Mouse (Mus musculus): Measurements from ENCODE around the gene Bckdhb. TPM values are rescaled to one million over a fixed set of nuclear protein-coding genes. Genes with fewer than 3 reads are reported as not detected.

Bckdhb gene
- polyA plus RNA-seq, 1 experiment from 2014 or later, result 46.5 TPM

DNA sequence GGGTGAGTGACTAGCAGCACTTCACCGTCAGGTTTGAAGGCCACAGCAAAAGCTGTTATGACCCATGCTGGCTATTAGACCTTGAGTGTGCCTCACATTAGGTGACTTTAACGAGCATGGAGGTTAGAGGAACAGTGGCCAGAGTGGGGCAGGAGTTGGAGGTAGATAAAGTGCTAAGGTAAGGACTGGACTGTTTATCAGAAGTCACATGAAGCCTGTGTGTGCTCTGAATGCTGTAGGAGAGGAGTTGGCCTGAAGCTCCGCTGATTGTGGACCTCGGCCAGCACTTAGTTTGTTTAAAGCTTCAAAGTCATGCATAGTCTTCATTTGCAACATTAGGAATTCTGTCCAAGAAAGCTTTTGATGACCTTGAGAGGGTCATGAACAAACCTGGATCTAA is 26.4 kb downstream of the Bckdhb start:
- Histone ChIP-seq H3K4me2 (ENCODE audit: low read length) (no peak overlapping the region), H3K27me3 (replicated peaks; ENCODE audit: control insufficient read depth, insufficient read depth, low read length) (no peaks in the 10 kb centered on the region), H3K9ac (ENCODE audit: low read depth, low read length) (no peak overlapping the region), H3K4me3 (ENCODE audit: low read length) (no peak overlapping the region), H3K9me3 (ENCODE audit: control insufficient read depth, low read length) (no peaks in the 10 kb centered on the region), H3K27ac (ENCODE audit: low read depth, low read length) (no peak overlapping the region), H3K36me3 (ENCODE audit: control insufficient read depth, insufficient read depth, low read length) (no peaks in the 10 kb centered on the region), H3K4me1 (ENCODE audit: control insufficient read depth, insufficient read depth, low read depth, low read length) (no peaks in the 10 kb centered on the region)
- whole genome bisulfite sequencing, result 89% methylated on average over 4 of the region's 4 CpGs
- ATAC-seq, result no peak

DNA sequence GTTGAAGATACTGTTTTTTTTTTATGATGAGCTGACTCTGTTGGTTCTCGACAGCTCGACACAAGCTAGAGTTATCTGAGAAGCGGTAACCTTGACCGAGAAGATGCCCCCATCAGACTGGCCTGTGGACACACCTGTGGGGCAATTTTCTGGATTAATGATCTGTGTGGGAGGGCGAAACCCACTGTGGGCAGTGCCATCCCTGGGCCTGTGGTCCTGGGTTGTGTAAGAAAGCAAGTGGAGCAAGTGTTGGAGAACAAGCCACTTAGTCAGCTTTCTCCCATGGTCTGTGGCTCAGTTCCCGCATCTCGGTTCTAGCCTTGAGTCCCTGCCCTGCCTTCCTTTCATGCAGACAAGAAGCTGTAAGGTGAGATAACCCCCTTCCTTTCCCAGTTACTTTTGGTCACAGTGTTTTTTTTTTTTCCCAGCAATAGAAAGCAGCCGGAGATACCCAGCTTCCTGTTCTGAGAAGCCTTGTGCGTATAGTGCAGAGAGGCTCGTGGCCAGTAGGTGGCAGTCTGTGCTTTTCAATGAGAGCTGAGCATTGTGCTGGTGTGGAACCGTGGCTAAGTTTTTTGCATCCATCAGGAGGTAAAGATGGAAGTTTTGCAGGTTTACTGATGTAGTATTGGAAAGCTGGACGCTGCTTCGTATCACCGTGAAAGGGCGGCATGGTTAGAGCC is 31.8 kb downstream of the Bckdhb start:
- H3K4me2 ChIP-seq (ENCODE audit: low read length), result no peak overlapping the region
- H3K4me3 ChIP-seq (ENCODE audit: low read length), result no peak overlapping the region
- WGBS, result 54% methylated on average over 15 of the region's 15 CpGs
- peak; percentile 97 for ATAC-seq
- H3K27me3 ChIP-seq (replicated peaks; ENCODE audit: control insufficient read depth, insufficient read depth, low read length), result no peaks in the 10 kb centered on the region
- H3K9ac ChIP-seq (ENCODE audit: low read depth, low read length), result no peak overlapping the region
- no peaks in the 10 kb centered on the region for H3K9me3 ChIP-seq (ENCODE audit: control insufficient read depth, low read length)
- H3K27ac ChIP-seq (ENCODE audit: low read depth, low read length), result no peak overlapping the region
- H3K36me3 ChIP-seq (ENCODE audit: control insufficient read depth, insufficient read depth, low read length), result no peaks in the 10 kb centered on the region
- no peaks in the 10 kb centered on the region for H3K4me1 ChIP-seq (ENCODE audit: control insufficient read depth, insufficient read depth, low read depth, low read length)

DNA sequence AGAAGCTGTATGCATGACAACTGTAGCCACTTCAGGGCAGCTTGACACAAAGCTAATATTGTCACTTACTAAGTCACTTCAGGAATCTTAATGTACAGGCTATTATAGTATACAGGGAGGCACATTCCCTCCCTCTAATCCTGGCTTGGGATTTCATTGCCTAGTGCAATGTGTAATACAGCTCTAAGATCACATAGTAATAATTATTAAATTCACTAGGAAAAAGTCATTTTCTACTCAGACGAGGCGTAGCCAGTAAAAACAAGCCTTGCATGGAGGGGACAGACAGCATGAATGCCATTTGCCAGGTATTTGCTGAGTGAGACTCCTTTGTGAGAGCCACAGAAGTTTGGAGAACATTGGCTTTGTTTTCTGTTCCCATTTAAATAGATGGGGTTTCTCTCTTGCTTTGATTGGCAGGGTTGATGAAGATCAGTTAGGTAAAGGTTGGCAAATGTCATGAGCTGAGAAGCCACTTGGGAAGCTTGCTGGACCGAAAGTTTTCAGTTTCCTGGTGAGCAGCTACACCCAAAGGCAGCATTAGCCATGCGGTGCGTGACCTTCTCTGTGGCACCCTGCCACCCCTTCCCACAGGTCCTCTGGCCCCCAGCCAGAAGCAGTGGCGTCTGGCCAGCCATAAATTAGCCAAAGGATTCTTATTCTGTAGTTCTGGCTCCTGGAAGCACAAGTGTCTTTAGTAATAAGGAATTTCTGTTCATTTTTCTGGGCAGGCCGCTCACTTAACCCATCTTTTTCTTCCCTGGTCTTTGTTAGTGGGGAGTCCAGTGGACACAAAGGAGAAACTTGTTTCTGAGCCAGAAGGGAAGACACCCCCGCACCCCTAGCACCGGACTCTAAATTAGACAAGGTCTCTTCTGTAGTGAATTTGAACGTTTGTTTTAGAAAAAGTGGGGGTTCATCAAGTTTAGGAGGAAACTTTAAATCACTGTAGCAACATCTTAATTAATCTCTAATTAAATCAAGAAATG is 37.4 kb downstream of the Bckdhb start:
- ATAC-seq, result peak; percentile 82
- no peaks in the 10 kb centered on the region for H3K27me3 ChIP-seq (replicated peaks; ENCODE audit: control insufficient read depth, insufficient read depth, low read length)
- H3K4me1 ChIP-seq (ENCODE audit: control insufficient read depth, insufficient read depth, low read depth, low read length), result no peaks in the 10 kb centered on the region
- H3K9me3 ChIP-seq (ENCODE audit: control insufficient read depth, low read length), result no peaks in the 10 kb centered on the region
- H3K9ac ChIP-seq (ENCODE audit: low read depth, low read length), result no peak overlapping the region
- H3K36me3 ChIP-seq (ENCODE audit: control insufficient read depth, insufficient read depth, low read length), result no peaks in the 10 kb centered on the region
- no peak overlapping the region for H3K4me2 ChIP-seq (ENCODE audit: low read length)
- no peak overlapping the region for H3K27ac ChIP-seq (ENCODE audit: low read depth, low read length)
- H3K4me3 ChIP-seq (ENCODE audit: low read length), result no peak overlapping the region
- 38% methylated on average over 10 of the region's 10 CpGs for WGBS

DNA sequence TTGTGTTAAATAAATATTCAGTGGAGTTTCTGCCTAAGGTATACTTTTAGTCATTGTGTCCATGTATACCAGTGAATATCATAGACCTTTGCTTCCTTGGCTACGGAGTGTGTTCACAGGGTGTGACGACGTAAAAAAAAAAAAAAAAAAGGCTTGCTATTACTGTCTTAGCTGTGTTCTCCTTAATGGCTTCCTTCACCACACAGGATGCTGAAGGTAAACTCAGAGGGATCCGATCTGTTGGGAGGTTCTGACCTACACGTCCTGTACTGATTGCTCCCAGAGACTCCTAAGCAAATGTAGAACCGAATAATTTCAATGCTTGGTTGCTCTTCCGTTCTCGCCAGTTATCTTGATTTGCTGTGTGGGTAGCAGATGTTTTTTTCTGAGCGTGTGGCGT is 38.4 kb downstream of the Bckdhb start:
- Histone ChIP-seq H3K9ac (ENCODE audit: low read depth, low read length) (no peak overlapping the region), H3K4me2 (ENCODE audit: low read length) (no peak overlapping the region), H3K4me1 (ENCODE audit: control insufficient read depth, insufficient read depth, low read depth, low read length) (no peaks in the 10 kb centered on the region), H3K4me3 (ENCODE audit: low read length) (no peak overlapping the region), H3K9me3 (ENCODE audit: control insufficient read depth, low read length) (no peaks in the 10 kb centered on the region), H3K36me3 (ENCODE audit: control insufficient read depth, insufficient read depth, low read length) (no peaks in the 10 kb centered on the region), H3K27ac (ENCODE audit: low read depth, low read length) (no peak overlapping the region), H3K27me3 (replicated peaks; ENCODE audit: control insufficient read depth, insufficient read depth, low read length) (no peaks in the 10 kb centered on the region)
- ATAC-seq, result no peak
- 74% methylated on average over 10 of the region's 10 CpGs for WGBS

DNA sequence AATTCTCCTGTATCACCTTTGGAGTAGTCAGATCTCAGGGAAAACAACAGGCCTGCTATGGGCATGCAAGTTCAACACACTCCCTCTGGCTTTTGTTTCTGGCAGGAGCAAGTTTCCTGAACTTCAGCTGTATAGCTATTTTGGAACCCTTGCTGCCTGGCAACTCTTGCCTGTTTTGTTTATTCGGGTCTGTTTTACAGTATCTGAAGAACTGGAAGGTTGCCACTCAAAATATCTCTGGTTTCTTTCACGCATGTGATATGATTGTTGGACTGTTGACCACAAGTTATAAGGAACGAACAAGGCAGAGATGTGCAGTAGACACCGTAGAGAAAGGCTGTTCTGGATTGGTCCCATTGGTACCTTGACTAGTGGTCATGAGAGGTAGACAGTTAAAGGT is 39.4 kb downstream of the Bckdhb start:
- no peaks in the 10 kb centered on the region for H3K36me3 ChIP-seq (ENCODE audit: control insufficient read depth, insufficient read depth, low read length)
- no peaks in the 10 kb centered on the region for H3K9me3 ChIP-seq (ENCODE audit: control insufficient read depth, low read length)
- H3K27me3 ChIP-seq (replicated peaks; ENCODE audit: control insufficient read depth, insufficient read depth, low read length), result no peaks in the 10 kb centered on the region
- no peak for ATAC-seq
- H3K4me2 ChIP-seq (ENCODE audit: low read length), result no peak overlapping the region
- H3K27ac ChIP-seq (ENCODE audit: low read depth, low read length), result no peak overlapping the region
- no peak overlapping the region for H3K4me3 ChIP-seq (ENCODE audit: low read length)
- H3K9ac ChIP-seq (ENCODE audit: low read depth, low read length), result no peak overlapping the region
- no peaks in the 10 kb centered on the region for H3K4me1 ChIP-seq (ENCODE audit: control insufficient read depth, insufficient read depth, low read depth, low read length)
- 80% methylated on average over 4 of the region's 4 CpGs for WGBS

DNA sequence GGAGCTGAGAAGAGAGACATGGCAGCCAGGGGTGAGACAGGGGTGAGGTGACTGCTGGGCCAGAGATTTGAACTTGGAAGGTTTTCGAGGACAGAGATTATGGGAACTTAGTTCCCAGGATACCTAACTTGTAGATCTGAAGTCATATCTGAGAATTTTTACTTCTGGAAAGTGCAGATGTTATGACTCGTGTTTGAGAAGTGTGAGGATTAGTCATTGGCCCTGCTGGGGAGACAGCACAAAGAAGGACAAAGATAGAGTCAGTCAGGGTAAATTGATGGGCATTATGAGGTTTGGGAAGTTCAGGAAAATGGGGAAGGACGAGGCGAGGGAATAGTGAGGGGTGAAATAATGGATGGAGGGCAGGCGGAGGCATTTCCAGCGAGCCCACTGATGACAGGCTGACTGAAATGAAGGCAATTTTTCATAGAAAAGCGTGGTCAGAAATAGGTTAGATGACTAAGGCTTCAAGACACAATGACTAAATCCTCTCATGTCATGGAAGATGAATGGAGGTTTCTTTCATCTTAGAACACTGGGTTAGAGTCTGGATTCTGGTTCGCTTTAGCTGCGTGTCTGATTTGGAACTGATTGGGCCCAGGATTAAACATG is 42.6 kb downstream of the Bckdhb start:
- no peak overlapping the region for H3K27ac ChIP-seq (ENCODE audit: low read depth, low read length)
- no peak for ATAC-seq
- no peaks in the 10 kb centered on the region for H3K4me1 ChIP-seq (ENCODE audit: control insufficient read depth, insufficient read depth, low read depth, low read length)
- no peaks in the 10 kb centered on the region for H3K9me3 ChIP-seq (ENCODE audit: control insufficient read depth, low read length)
- no peak overlapping the region for H3K9ac ChIP-seq (ENCODE audit: low read depth, low read length)
- H3K27me3 ChIP-seq (replicated peaks; ENCODE audit: control insufficient read depth, insufficient read depth, low read length), result no peaks in the 10 kb centered on the region
- WGBS, result 88% methylated on average over 9 of the region's 9 CpGs
- H3K4me2 ChIP-seq (ENCODE audit: low read length), result no peak overlapping the region
- H3K4me3 ChIP-seq (ENCODE audit: low read length), result no peak overlapping the region
- no peaks in the 10 kb centered on the region for H3K36me3 ChIP-seq (ENCODE audit: control insufficient read depth, insufficient read depth, low read length)

GRCm38 (mm10) chr9:83969326-83969725 is 44.4 kb downstream of the Bckdhb start:
- Histone ChIP-seq H3K9ac (ENCODE audit: low read depth, low read length) (no peak overlapping the region), H3K4me1 (ENCODE audit: control insufficient read depth, insufficient read depth, low read depth, low read length) (no peaks in the 10 kb centered on the region), H3K36me3 (ENCODE audit: control insufficient read depth, insufficient read depth, low read length) (no peaks in the 10 kb centered on the region), H3K27ac (ENCODE audit: low read depth, low read length) (no peak overlapping the region), H3K27me3 (replicated peaks; ENCODE audit: control insufficient read depth, insufficient read depth, low read length) (no peaks in the 10 kb centered on the region), H3K4me2 (ENCODE audit: low read length) (no peak overlapping the region), H3K9me3 (ENCODE audit: control insufficient read depth, low read length) (no peaks in the 10 kb centered on the region), H3K4me3 (ENCODE audit: low read length) (no peak overlapping the region)
- 64% methylated on average over 7 of the region's 7 CpGs for WGBS
- ATAC-seq, result no peak

- H3K4me3 ChIP-seq (ENCODE audit: low read length), result no peak overlapping the region
- H3K4me1 ChIP-seq (ENCODE audit: control insufficient read depth, insufficient read depth, low read depth, low read length), result no peaks in the 10 kb centered on the region
- H3K36me3 ChIP-seq (ENCODE audit: control insufficient read depth, insufficient read depth, low read length), result no peaks in the 10 kb centered on the region
- ATAC-seq, result no peak
- H3K27ac ChIP-seq (ENCODE audit: low read depth, low read length), result no peak overlapping the region
- no peak overlapping the region for H3K9ac ChIP-seq (ENCODE audit: low read depth, low read length)
- WGBS, result 85% methylated on average over 2 of the region's 2 CpGs
- no peak overlapping the region for H3K4me2 ChIP-seq (ENCODE audit: low read length)
- no peaks in the 10 kb centered on the region for H3K27me3 ChIP-seq (replicated peaks; ENCODE audit: control insufficient read depth, insufficient read depth, low read length)
- no peaks in the 10 kb centered on the region for H3K9me3 ChIP-seq (ENCODE audit: control insufficient read depth, low read length)
These were observed 48.5 kb downstream of the Bckdhb start for GRCm38 (mm10) chr9:83973467-83973866.

DNA sequence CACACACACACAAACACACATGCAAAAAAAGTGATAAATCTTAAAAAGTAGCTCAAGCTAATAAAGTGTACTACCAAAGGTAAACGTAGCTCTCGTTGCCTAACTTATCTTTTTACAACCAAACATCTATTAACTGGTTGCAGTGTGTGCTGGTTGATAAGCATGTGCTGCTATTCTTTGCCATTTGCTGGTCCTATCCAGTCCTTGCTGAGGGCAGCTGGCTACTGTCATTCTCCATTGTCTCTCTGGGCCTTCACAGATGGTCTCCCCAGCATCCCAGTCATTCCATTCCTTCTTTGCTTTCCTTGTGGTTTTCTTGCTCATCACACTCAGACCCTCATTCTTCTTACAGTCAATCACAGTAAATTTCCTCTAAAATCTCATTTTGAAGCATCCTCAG is 50.9 kb downstream of the Bckdhb start:
- no peak overlapping the region for H3K27ac ChIP-seq (ENCODE audit: low read depth, low read length)
- ATAC-seq, result no peak
- H3K4me3 ChIP-seq (ENCODE audit: low read length), result no peak overlapping the region
- 82% methylated on average over 2 of the region's 2 CpGs for WGBS
- no peaks in the 10 kb centered on the region for H3K27me3 ChIP-seq (replicated peaks; ENCODE audit: control insufficient read depth, insufficient read depth, low read length)
- H3K4me1 ChIP-seq (ENCODE audit: control insufficient read depth, insufficient read depth, low read depth, low read length), result no peaks in the 10 kb centered on the region
- no peak overlapping the region for H3K4me2 ChIP-seq (ENCODE audit: low read length)
- H3K9ac ChIP-seq (ENCODE audit: low read depth, low read length), result no peak overlapping the region
- no peaks in the 10 kb centered on the region for H3K9me3 ChIP-seq (ENCODE audit: control insufficient read depth, low read length)
- H3K36me3 ChIP-seq (ENCODE audit: control insufficient read depth, insufficient read depth, low read length), result no peaks in the 10 kb centered on the region

Data from hindbrain, embryonic 16.5 days (tissue).